Mouse (Mus musculus): Measurements from ENCODE around the gene Mef2a.

Gene Mef2a

GRCm38 (mm10) chr7:67246067-67246466 lies 126.6 kb downstream of the Mef2a start:
- DNase-seq (ENCODE audit: low read depth) = no peak

GRCm38 (mm10) chr7:67245255-67245654 lies 127.4 kb downstream of the Mef2a start:
- DNase-seq (ENCODE audit: low read depth) = no peak

GRCm38 (mm10) chr7:67243894-67244282 lies 128.8 kb downstream of the Mef2a start:
- DNase-seq (ENCODE audit: low read depth) = peak; percentile 39

GRCm38 (mm10) chr7:67243121-67243893 lies 129.4 kb downstream of the Mef2a start:
- peak; percentile 61 for DNase-seq (ENCODE audit: low read depth)

- DNase-seq (ENCODE audit: low read depth) = no peak
Measured at GRCm38 (mm10) chr7:67241969-67242368, 130.7 kb downstream of the Mef2a start.

GRCm38 (mm10) chr7:67237752-67238151 lies 134.9 kb downstream of the Mef2a start:
- no peak for DNase-seq (ENCODE audit: low read depth)

GRCm38 (mm10) chr7:67236351-67236750 lies 136.3 kb downstream of the Mef2a start:
- DNase-seq (ENCODE audit: low read depth) = no peak

GRCm38 (mm10) chr7:67234797-67235196 lies 137.9 kb downstream of the Mef2a start:
- no peak for DNase-seq (ENCODE audit: low read depth)

- DNase-seq (ENCODE audit: low read depth) = no peak
Measured at GRCm38 (mm10) chr7:67232504-67232903, 140.2 kb downstream of the Mef2a start.

- no peak for DNase-seq (ENCODE audit: low read depth)
Measured at GRCm38 (mm10) chr7:67230640-67231140, 142.0 kb downstream of the Mef2a start.

GRCm38 (mm10) chr7:67230221-67230620 lies 142.4 kb downstream of the Mef2a start:
- no peak for DNase-seq (ENCODE audit: low read depth)

GRCm38 (mm10) chr7:67229701-67230100 lies 143.0 kb downstream of the Mef2a start:
- no peak for DNase-seq (ENCODE audit: low read depth)

GRCm38 (mm10) chr7:67228891-67229602 lies 143.6 kb downstream of the Mef2a start:
- DNase-seq (ENCODE audit: low read depth) = peak; percentile 60

GRCm38 (mm10) chr7:67228390-67228789 lies 144.3 kb downstream of the Mef2a start:
- DNase-seq (ENCODE audit: low read depth) = no peak

- no peak for DNase-seq (ENCODE audit: low read depth)
Measured at GRCm38 (mm10) chr7:67227538-67227937, 145.1 kb downstream of the Mef2a start.

GRCm38 (mm10) chr7:67225943-67226625 lies 146.6 kb downstream of the Mef2a start:
- DNase-seq (ENCODE audit: low read depth) = no peak

GRCm38 (mm10) chr7:67222220-67222862 lies 150.3 kb downstream of the Mef2a start, which contains the start of gene Lysmd4:
Gene Lysmd4 (plus strand): TSS chr7:67222544.
- peak; percentile 96 for DNase-seq (ENCODE audit: low read depth)

GRCm38 (mm10) chr7:67217025-67217424 lies 155.6 kb downstream of the Mef2a start:
- peak; percentile 82 for DNase-seq (ENCODE audit: low read depth)

- DNase-seq (ENCODE audit: low read depth) = no peak
Measured at GRCm38 (mm10) chr7:67216351-67216750, 156.3 kb downstream of the Mef2a start.

GRCm38 (mm10) chr7:67213589-67213988 lies 159.1 kb downstream of the Mef2a start:
- no peak for DNase-seq (ENCODE audit: low read depth)

- no peak for DNase-seq (ENCODE audit: low read depth)
Measured at GRCm38 (mm10) chr7:67211971-67212370, 160.7 kb downstream of the Mef2a start.

- no peak for DNase-seq (ENCODE audit: low read depth)
Measured at GRCm38 (mm10) chr7:67211341-67211740, 161.3 kb downstream of the Mef2a start.
